Mouse (Mus musculus) midbrain, embryonic 12.5 days (tissue): ENCODE measurements around the gene Cabp2. TPM values are rescaled to one million over a fixed set of nuclear protein-coding genes. Genes with fewer than 3 reads are reported as not detected.
A peak's percentile ranks its signal among the peaks of the same experiment; 100 is the strongest.

Experiments
- ATAC-seq: fragments of 200-750 bp; cut with Nextera tagmentation; 2 replicates; pipeline ENCODE4 v1.8.0; 2017; ENCODE audit warnings: low read depth, moderate TSS enrichment, moderate library complexity; ENCODE audit not compliant: low FRiP score
- H3K27ac ChIP-seq: fragments of 300-500 bp; sonication (generic); replicated peaks from 2 replicates; pipeline ENCODE4 v1.5.1; 2016; ENCODE audit warnings: mild to moderate bottlenecking
- H3K27me3 ChIP-seq: fragments of 300-500 bp; sonication (generic); 2 replicates; pipeline ENCODE4 v1.6.1; 2016; ENCODE audit warnings: mild to moderate bottlenecking
- H3K36me3 ChIP-seq: fragments of 300-500 bp; sonication (generic); 2 replicates; pipeline ENCODE4 v1.6.1; 2016
- H3K4me1 ChIP-seq: fragments of 300-500 bp; sonication (generic); 2 replicates; pipeline ENCODE4 v1.6.1; 2016
- H3K4me2 ChIP-seq: fragments of 300-500 bp; sonication (generic); replicated peaks from 2 replicates; pipeline ENCODE4 v1.6.1; 2016; ENCODE audit warnings: mild to moderate bottlenecking, moderate library complexity
- H3K4me3 ChIP-seq: fragments of 300-500 bp; sonication (generic); 2 replicates; pipeline ENCODE4 v1.5.1; 2016; ENCODE audit warnings: mild to moderate bottlenecking
- H3K9ac ChIP-seq: fragments of 300-500 bp; sonication (generic); replicated peaks from 2 replicates; pipeline ENCODE4 v1.6.1; 2016; ENCODE audit warnings: mild to moderate bottlenecking, moderate library complexity
- H3K9me3 ChIP-seq: fragments of 300-500 bp; sonication (generic); 2 replicates; pipeline ENCODE4 v1.6.1; 2016; ENCODE audit warnings: mild to moderate bottlenecking
- WGBS: fragments of 180-500 bp; shearing (Covaris S2); methylation state at CpG from one replicate; pipeline ENCODE4 v1.1.7; 2016; 5-methylcytosine and 5-hydroxymethylcytosine counted together
- polyA plus RNA-seq: library from polyadenylated mRNA; unstranded; fragments of >200 nt; fragmentation: Nextera tagmentation; extraction: Ambion mirVana; gene quantifications from 2 replicates; pipeline ENCODE4 v1.2.1, GENCODE M21; 2016

Gene Cabp2
- polyA plus RNA-seq, 1 experiment from 2014 or later = not detected

GRCm38 (mm10) chr19:4087090-4087489 is 5.7 kb downstream of the Cabp2 start:
- Histone ChIP-seq H3K27ac (no peak overlapping the region), H3K9me3 (no peaks in the 10 kb centered on the region), H3K36me3 (no peaks in the 10 kb centered on the region), H3K4me2 (no peak overlapping the region), H3K9ac (no peak overlapping the region), H3K27me3 (peaks cover 16% of the 10 kb centered on the region; the same call in 1 of the 2 replicates), H3K4me3 (no peak overlapping the region), H3K4me1 (no peaks in the 10 kb centered on the region)
- 86% methylated on average over 5 of the region's 5 CpGs for WGBS
- ATAC-seq = no peak

- Histone ChIP-seq H3K9ac (no peak overlapping the region), H3K36me3 (no peaks in the 10 kb centered on the region), H3K27me3 (peaks cover 16% of the 10 kb centered on the region; the same call in 1 of the 2 replicates), H3K27ac (no peak overlapping the region), H3K4me1 (no peaks in the 10 kb centered on the region), H3K4me2 (no peak overlapping the region), H3K9me3 (no peaks in the 10 kb centered on the region), H3K4me3 (no peak overlapping the region)
- 58% methylated on average over 5 of the region's 5 CpGs for WGBS
- ATAC-seq = no peak
Measured at GRCm38 (mm10) chr19:4088146-4088545, 6.8 kb downstream of the Cabp2 start.

GRCm38 (mm10) chr19:4089128-4089527 is 7.8 kb downstream of the Cabp2 start:
- Histone ChIP-seq H3K27ac (no peak overlapping the region), H3K27me3 (peaks cover 11% of the 10 kb centered on the region; the same call in 1 of the 2 replicates), H3K9ac (no peak overlapping the region), H3K36me3 (no peaks in the 10 kb centered on the region), H3K4me1 (no peaks in the 10 kb centered on the region), H3K9me3 (no peaks in the 10 kb centered on the region), H3K4me3 (no peak overlapping the region), H3K4me2 (no peak overlapping the region)
- 68% methylated on average over 6 of the region's 6 CpGs for WGBS
- ATAC-seq = no peak

- H3K36me3 ChIP-seq = no peaks in the 10 kb centered on the region
- no peak overlapping the region for H3K4me2 ChIP-seq
- H3K9ac ChIP-seq = no peak overlapping the region
- no peak for ATAC-seq
- no peak overlapping the region for H3K27ac ChIP-seq
- H3K27me3 ChIP-seq = peaks cover 10% of the 10 kb centered on the region; the same call in 1 of the 2 replicates
- H3K4me3 ChIP-seq = no peak overlapping the region
- H3K4me1 ChIP-seq = no peaks in the 10 kb centered on the region
- 90% methylated on average over 3 of the region's 3 CpGs for whole genome bisulfite sequencing
- H3K9me3 ChIP-seq = no peaks in the 10 kb centered on the region
Measured at GRCm38 (mm10) chr19:4090446-4090845, 9.1 kb downstream of the Cabp2 start.

- H3K36me3 ChIP-seq = no peaks in the 10 kb centered on the region
- H3K9me3 ChIP-seq = no peaks in the 10 kb centered on the region
- no peak overlapping the region for H3K4me2 ChIP-seq
- ATAC-seq = no peak
- H3K27ac ChIP-seq = no peak overlapping the region
- no peak overlapping the region for H3K4me3 ChIP-seq
- WGBS = 57% methylated on average over 2 of the region's 2 CpGs
- H3K4me1 ChIP-seq = peaks cover 6% of the 10 kb centered on the region
- H3K9ac ChIP-seq = no peak overlapping the region
- H3K27me3 ChIP-seq = peaks cover 10% of the 10 kb centered on the region; the same call in 1 of the 2 replicates
Measured at GRCm38 (mm10) chr19:4091383-4091782, 10.0 kb downstream of the Cabp2 start.

GRCm38 (mm10) chr19:4092750-4093149 is 11.4 kb downstream of the Cabp2 start:
- ATAC-seq = no peak
- Histone ChIP-seq H3K4me1 (peaks cover 13% of the 10 kb centered on the region), H3K27ac (no peak overlapping the region), H3K4me2 (no peak overlapping the region), H3K27me3 (peaks cover 10% of the 10 kb centered on the region; the same call in 1 of the 2 replicates), H3K4me3 (no peak overlapping the region), H3K9ac (no peak overlapping the region), H3K36me3 (no peaks in the 10 kb centered on the region), H3K9me3 (no peaks in the 10 kb centered on the region)
- 96% methylated on average over 3 of the region's 3 CpGs for WGBS

GRCm38 (mm10) chr19:4093772-4094171 is 12.4 kb downstream of the Cabp2 start:
- Histone ChIP-seq H3K27ac (no peak overlapping the region), H3K4me2 (no peak overlapping the region), H3K9me3 (no peaks in the 10 kb centered on the region), H3K9ac (no peak overlapping the region), H3K36me3 (no peaks in the 10 kb centered on the region), H3K4me1 (peaks cover 23% of the 10 kb centered on the region), H3K4me3 (no peak overlapping the region), H3K27me3 (peaks cover 10% of the 10 kb centered on the region; the same call in 1 of the 2 replicates)
- WGBS = 84% methylated on average over 7 of the region's 7 CpGs
- ATAC-seq = no peak

GRCm38 (mm10) chr19:4094348-4094747 is 13.0 kb downstream of the Cabp2 start:
- Histone ChIP-seq H3K9ac (no peak overlapping the region), H3K36me3 (no peaks in the 10 kb centered on the region), H3K27me3 (peaks cover 9% of the 10 kb centered on the region; the same call in 1 of the 2 replicates), H3K27ac (no peak overlapping the region), H3K4me1 (peaks cover 29% of the 10 kb centered on the region), H3K4me2 (no peak overlapping the region), H3K9me3 (no peaks in the 10 kb centered on the region), H3K4me3 (no peak overlapping the region)
- 82% methylated on average over 3 of the region's 3 CpGs for WGBS
- no peak for ATAC-seq

- Histone ChIP-seq H3K4me1 (peaks cover 34% of the 10 kb centered on the region), H3K4me3 (no peak overlapping the region), H3K9ac (no peak overlapping the region), H3K27me3 (peaks cover 11% of the 10 kb centered on the region), H3K27ac (no peak overlapping the region), H3K9me3 (no peaks in the 10 kb centered on the region), H3K36me3 (no peaks in the 10 kb centered on the region), H3K4me2 (no peak overlapping the region)
- 82% methylated on average over 5 of the region's 5 CpGs for WGBS
- ATAC-seq = no peak
Measured at GRCm38 (mm10) chr19:4094774-4095303, 13.5 kb downstream of the Cabp2 start.

- Histone ChIP-seq H3K27ac (no peak overlapping the region), H3K36me3 (no peaks in the 10 kb centered on the region), H3K9ac (no peak overlapping the region), H3K9me3 (no peaks in the 10 kb centered on the region), H3K27me3 (peaks cover 16% of the 10 kb centered on the region), H3K4me1 (peaks cover 43% of the 10 kb centered on the region), H3K4me2 (no peak overlapping the region), H3K4me3 (no peak overlapping the region)
- 68% methylated on average over 3 of the region's 3 CpGs for WGBS
- ATAC-seq = no peak
Measured at GRCm38 (mm10) chr19:4095802-4096201, 14.4 kb downstream of the Cabp2 start.

- H3K4me2 ChIP-seq = peak within 1 kb of the TSS; percentile 59
- peaks cover 26% of the 10 kb centered on the region for H3K27me3 ChIP-seq
- H3K9ac ChIP-seq = peak within 1 kb of the TSS; percentile 56
- peak; percentile 93 for ATAC-seq
- peak within 1 kb of the TSS; percentile 64 for H3K4me3 ChIP-seq
- peak within 1 kb of the TSS; percentile 89 for H3K27ac ChIP-seq
- no peaks in the 10 kb centered on the region for H3K36me3 ChIP-seq
- H3K4me1 ChIP-seq = peaks cover 54% of the 10 kb centered on the region
- no peaks in the 10 kb centered on the region for H3K9me3 ChIP-seq
- WGBS = under 1% methylated on average over 65 of the region's 65 CpGs
Measured at GRCm38 (mm10) chr19:4096642-4097440, 15.5 kb downstream of the Cabp2 start, which contains the start of gene Cdk2ap2. TSS of gene Cdk2ap2 (plus strand) at chr19:4097182.

GRCm38 (mm10) chr19:4097441-4097825 is 16.1 kb downstream of the Cabp2 start:
- peaks cover 32% of the 10 kb centered on the region for H3K27me3 ChIP-seq
- H3K4me2 ChIP-seq = peak overlapping the region; percentile 59
- no peaks in the 10 kb centered on the region for H3K9me3 ChIP-seq
- WGBS = 1% methylated on average over 21 of the region's 21 CpGs
- H3K4me3 ChIP-seq = peak overlapping the region; percentile 64
- no peaks in the 10 kb centered on the region for H3K36me3 ChIP-seq
- peaks cover 55% of the 10 kb centered on the region for H3K4me1 ChIP-seq
- H3K9ac ChIP-seq = peak overlapping the region; percentile 56
- peak overlapping the region; percentile 68 for H3K27ac ChIP-seq
- no peak for ATAC-seq
